Mouse (Mus musculus) frontal cortex, adult 2 months (tissue): ENCODE results near the gene Ppfia4. TPM values are rescaled to one million over a fixed set of nuclear protein-coding genes. Genes with fewer than 3 reads are reported as not detected.

Experiments
- DNase-seq, 2 experiments: peaks; one replicate each; pipeline ENCODE4 v3.0.0; 2022; ENCODE audit warnings: low spot score in 1 of 2; ENCODE audit errors: extremely low spot score in 1 of 2
- polyA plus RNA-seq: library from polyadenylated mRNA; depleted of rRNA; stranded (reverse); fragments of >200 nt; gene quantifications from 2 replicates; pipeline ENCODE4 v1.2.3, GENCODE M21; 2012

Ppfia4 gene
- polyA plus RNA-seq, 1 experiment: 49.4 TPM

- DNase-seq: no peak
Observed at GRCm38 (mm10) chr1:134307409-134307808, 25.3 kb downstream of the Ppfia4 start.

- DNase-seq: peak in 1 of 2 experiments; percentile 53
Observed at GRCm38 (mm10) chr1:134304940-134305339, 27.8 kb downstream of the Ppfia4 start.

- DNase-seq: no peak
Observed at GRCm38 (mm10) chr1:134302568-134303238, 30.0 kb downstream of the Ppfia4 start.

- no peak for DNase-seq
Observed at GRCm38 (mm10) chr1:134298636-134299411, 33.9 kb downstream of the Ppfia4 start.

GRCm38 (mm10) chr1:134297265-134297664, 35.5 kb downstream of the Ppfia4 start:
- DNase-seq: no peak

- no peak for DNase-seq
Observed at GRCm38 (mm10) chr1:134293738-134294604, 38.8 kb downstream of the Ppfia4 start.

GRCm38 (mm10) chr1:134293276-134293675, 39.5 kb downstream of the Ppfia4 start:
- DNase-seq: no peak

GRCm38 (mm10) chr1:134292601-134293000, 40.1 kb downstream of the Ppfia4 start:
- no peak for DNase-seq

- DNase-seq: no peak
Observed at GRCm38 (mm10) chr1:134292073-134292472, 40.7 kb downstream of the Ppfia4 start.

- no peak for DNase-seq
Observed at GRCm38 (mm10) chr1:134291555-134291954, 41.2 kb downstream of the Ppfia4 start.

- no peak for DNase-seq
Observed at GRCm38 (mm10) chr1:134290909-134291308, 41.8 kb downstream of the Ppfia4 start.

- DNase-seq: no peak
Observed at GRCm38 (mm10) chr1:134290300-134290699, 42.4 kb downstream of the Ppfia4 start.

- no peak for DNase-seq
Observed at GRCm38 (mm10) chr1:134289598-134290099, 43.1 kb downstream of the Ppfia4 start, which contains the start of gene Myog. Gene Myog (plus strand): TSS chr1:134289989.

GRCm38 (mm10) chr1:134288239-134288638, 44.5 kb downstream of the Ppfia4 start:
- DNase-seq: no peak

- DNase-seq: no peak
Observed at GRCm38 (mm10) chr1:134285458-134286120, 47.1 kb downstream of the Ppfia4 start.

GRCm38 (mm10) chr1:134283108-134283507, 49.6 kb downstream of the Ppfia4 start:
- DNase-seq: no peak

- DNase-seq: no peak
Observed at GRCm38 (mm10) chr1:134282342-134282741, 50.4 kb downstream of the Ppfia4 start.

GRCm38 (mm10) chr1:134281563-134281962, 51.2 kb downstream of the Ppfia4 start:
- DNase-seq: no peak

- no peak for DNase-seq
Observed at GRCm38 (mm10) chr1:134280174-134280573, 52.6 kb downstream of the Ppfia4 start.

- no peak for DNase-seq
Observed at GRCm38 (mm10) chr1:134276823-134277222, 55.9 kb downstream of the Ppfia4 start.
